In genomic region chr19:37111831-37112230, GRCm38 (mm10) we compare ENCODE assay signal across 23 mouse cellular contexts.
A peak's percentile ranks its signal among the peaks of the same experiment; 100 is the strongest.
DNase-seq lines count a peak whose midpoint lies in the region; ATAC-seq and TF ChIP-seq lines count a peak whose summit lies in the region.
"Had no signal": no experiment of that assay in that cellular context is flagged by ENCODE, and none has a peak within 500 bp of the region (broad histone marks: within the 10 kb centered on the region; RNA-seq: fewer than 3 reads in every experiment).

No protein-coding gene starts in this region.

- WGBS in kidney, embryonic 15.5 days = 85% methylated on average over 6 of the region's 6 CpGs
- WGBS in lung, embryonic 14.5 days = 82% methylated on average over 6 of the region's 6 CpGs
- WGBS in hindbrain, embryonic 14.5 days = 93% methylated on average over 6 of the region's 6 CpGs

- peak; percentile 69 for DNase-seq in kidney, adult 9 months
- DNase-seq in lung, embryonic 14.5 days = peak; percentile 55
- no peak for DNase-seq in lung, adult 18-20 months
- DNase-seq in 3T3-L1 (ENCODE audit: low read depth, low spot score) (peak; percentile 92), Patski (ENCODE audit: low read depth, low spot score) (peak; percentile 56)
- no peak for DNase-seq in hindbrain, embryonic 14.5 days (ENCODE audit: low spot score)
- DNase-seq: adrenal gland, postnatal 36 days; cerebellum, adult 9-11 months; forebrain, postnatal 0 days; gastrocnemius, postnatal 36 days; heart, adult 2 months; heart, postnatal 14 days; lung, postnatal 4 days; retina, postnatal 1 day; right cerebral cortex, postnatal 25 days had no signal

- no peak overlapping the region for H3K9ac ChIP-seq in kidney, embryonic 15.5 days
- no peak overlapping the region for H3K9ac ChIP-seq in lung, embryonic 14.5 days
- no peak overlapping the region for H3K9ac ChIP-seq in hindbrain, embryonic 14.5 days
- H3K9ac ChIP-seq: forebrain, postnatal 0 days; heart, embryonic 13.5 days; limb, embryonic 12.5 days; liver, embryonic 14.5 days; neural tube, embryonic 13.5 days had no signal

- TF ChIP-seq CTCF in lung, embryonic 14.5 days (IDR thresholded peaks at IDR 0.05; ENCODE audit: low read depth) = no peak
- no peak for TF ChIP-seq CTCF in Patski (IDR thresholded peaks at IDR 0.05)

- H3K4me2 ChIP-seq in kidney, embryonic 15.5 days = no peak overlapping the region
- no peak overlapping the region for H3K4me2 ChIP-seq in lung, embryonic 14.5 days
- no peak overlapping the region for H3K4me2 ChIP-seq in hindbrain, embryonic 14.5 days (replicated peaks)
- H3K4me2 ChIP-seq: heart, embryonic 13.5 days; limb, embryonic 12.5 days; neural tube, embryonic 13.5 days had no signal

- no peaks in the 10 kb centered on the region for H3K27me3 ChIP-seq in kidney, embryonic 15.5 days
- H3K27me3 ChIP-seq in lung, embryonic 14.5 days (ENCODE audit: insufficient read depth, low read length) = no peaks in the 10 kb centered on the region
- no peaks in the 10 kb centered on the region for H3K27me3 ChIP-seq in Patski
- no peaks in the 10 kb centered on the region for H3K27me3 ChIP-seq in hindbrain, embryonic 14.5 days (ENCODE audit: control insufficient read depth, insufficient read depth, low read length)
- H3K27me3 ChIP-seq: heart, embryonic 13.5 days; limb, embryonic 12.5 days; neural tube, embryonic 13.5 days had no signal

- no peak overlapping the region for H3K27ac ChIP-seq in kidney, embryonic 15.5 days
- no peak overlapping the region for H3K27ac ChIP-seq in lung, embryonic 14.5 days (ENCODE audit: low read depth)
- no peak overlapping the region for H3K27ac ChIP-seq in hindbrain, embryonic 14.5 days
- H3K27ac ChIP-seq: heart, adult 2 months; heart, embryonic 13.5 days; limb, embryonic 12.5 days; liver, embryonic 14.5 days; neural tube, embryonic 13.5 days had no signal

- in situ Hi-C loops in Patski (cut with MboI; ENCODE audit: low pct_unique_long_range_greater_than_20kb) = no loop called here

- H3K9me3 ChIP-seq in kidney, embryonic 15.5 days (replicated peaks) = no peaks in the 10 kb centered on the region
- H3K9me3 ChIP-seq in lung, embryonic 14.5 days (ENCODE audit: low read depth, low read length) = no peaks in the 10 kb centered on the region
- no peaks in the 10 kb centered on the region for H3K9me3 ChIP-seq in hindbrain, embryonic 14.5 days (ENCODE audit: control insufficient read depth, low read length)
- H3K9me3 ChIP-seq: heart, embryonic 13.5 days; limb, embryonic 12.5 days; neural tube, embryonic 13.5 days had no signal

- no peak overlapping the region for H3K4me3 ChIP-seq in kidney, embryonic 15.5 days (replicated peaks)
- no peak overlapping the region for H3K4me3 ChIP-seq in lung, embryonic 14.5 days (ENCODE audit: low read depth, low read length)
- no peak overlapping the region for H3K4me3 ChIP-seq in hindbrain, embryonic 14.5 days (replicated peaks; ENCODE audit: low read length)
- H3K4me3 ChIP-seq: heart, adult 2 months; heart, embryonic 13.5 days; limb, embryonic 12.5 days; myocyte; neural tube, embryonic 13.5 days had no signal

- CTCF ChIA-PET in Patski (lab: Charles Lee) = no interaction called here

- H3K36me3 ChIP-seq in kidney, embryonic 15.5 days = no peaks in the 10 kb centered on the region
- no peaks in the 10 kb centered on the region for H3K36me3 ChIP-seq in lung, embryonic 14.5 days (ENCODE audit: insufficient read depth)
- H3K36me3 ChIP-seq in hindbrain, embryonic 14.5 days (replicated peaks; ENCODE audit: control insufficient read depth, insufficient read depth) = peaks cover 5% of the 10 kb centered on the region; the same call in 1 of the 2 replicates
- H3K36me3 ChIP-seq: limb, embryonic 12.5 days had no signal

- no peaks in the 10 kb centered on the region for H3K4me1 ChIP-seq in kidney, embryonic 15.5 days
- H3K4me1 ChIP-seq in lung, embryonic 14.5 days (ENCODE audit: insufficient read depth) = no peaks in the 10 kb centered on the region
- no peaks in the 10 kb centered on the region for H3K4me1 ChIP-seq in hindbrain, embryonic 14.5 days (replicated peaks; ENCODE audit: control insufficient read depth, insufficient read depth, low read length)
- H3K4me1 ChIP-seq: limb, embryonic 12.5 days; neural tube, embryonic 13.5 days had no signal

- POLR2A ChIA-PET in Patski (lab: Charles Lee) = interaction anchor here (1.0 kb wide), 1 partner anchor 11 kb away, joined by 5 read pairs; no protein-coding TSS in a partner anchor

- no peak for ATAC-seq in kidney, embryonic 15.5 days (replicated peaks; ENCODE audit: low FRiP score)
- ATAC-seq in lung, embryonic 14.5 days (ENCODE audit: insufficient read depth) = no peak
- peak; percentile 77 for ATAC-seq in Patski
- no peak for ATAC-seq in hindbrain, embryonic 14.5 days (ENCODE audit: low FRiP score)
- ATAC-seq: forebrain, postnatal 0 days; intestine, postnatal 0 days; midbrain, embryonic 16.5 days had no signal

Comparison
In these comparisons a context has a peak if more than half of its experiments do, and no peak if none do; other contexts are left out.
1. DNase-seq: peak in kidney, adult 9 months (single experiment), lung, embryonic 14.5 days (single experiment), 3T3-L1 (single experiment) and Patski (single experiment); none in lung, adult 18-20 months (0 of 2) and hindbrain, embryonic 14.5 days (single experiment).